Mouse (Mus musculus): Measurements from ENCODE around the gene Gpr19.

The Gpr19 gene

GRCm38 (mm10) chr6:134887008-134887407, 11.4 kb downstream of the Gpr19 start:
- no peak for DNase-seq

GRCm38 (mm10) chr6:134886475-134886874, 11.9 kb downstream of the Gpr19 start:
- DNase-seq = no peak

GRCm38 (mm10) chr6:134885515-134885914, 12.9 kb downstream of the Gpr19 start:
- no peak for DNase-seq

- DNase-seq = no peak
Measured at GRCm38 (mm10) chr6:134883661-134884060, 14.7 kb downstream of the Gpr19 start.

- DNase-seq = no peak
Measured at GRCm38 (mm10) chr6:134880046-134880445, 18.3 kb downstream of the Gpr19 start.

GRCm38 (mm10) chr6:134879556-134879955, 18.8 kb downstream of the Gpr19 start:
- no peak for DNase-seq

- DNase-seq = no peak
Measured at GRCm38 (mm10) chr6:134877892-134878291, 20.5 kb downstream of the Gpr19 start.

- DNase-seq = no peak
Measured at GRCm38 (mm10) chr6:134877276-134877675, 21.1 kb downstream of the Gpr19 start.

GRCm38 (mm10) chr6:134876795-134877194, 21.6 kb downstream of the Gpr19 start:
- no peak for DNase-seq

- DNase-seq = no peak
Measured at GRCm38 (mm10) chr6:134873018-134873417, 25.4 kb downstream of the Gpr19 start.

- DNase-seq = no peak
Measured at GRCm38 (mm10) chr6:134872236-134872635, 26.1 kb downstream of the Gpr19 start.

GRCm38 (mm10) chr6:134870887-134871286, 27.5 kb downstream of the Gpr19 start:
- no peak for DNase-seq

GRCm38 (mm10) chr6:134870209-134870742, 28.1 kb downstream of the Gpr19 start:
- DNase-seq = no peak

- DNase-seq = no peak
Measured at GRCm38 (mm10) chr6:134867325-134867724, 31.1 kb downstream of the Gpr19 start.

GRCm38 (mm10) chr6:134866113-134866512, 32.3 kb downstream of the Gpr19 start:
- DNase-seq = no peak

GRCm38 (mm10) chr6:134863146-134863545, 35.2 kb downstream of the Gpr19 start:
- DNase-seq = peak; percentile 69 to 92

GRCm38 (mm10) chr6:134862671-134863104, 35.7 kb downstream of the Gpr19 start:
- no peak for DNase-seq

GRCm38 (mm10) chr6:134861386-134861785, 37.0 kb downstream of the Gpr19 start:
- DNase-seq = no peak

- DNase-seq = no peak
Measured at GRCm38 (mm10) chr6:134860275-134860674, 38.1 kb downstream of the Gpr19 start.

GRCm38 (mm10) chr6:134859021-134859420, 39.4 kb downstream of the Gpr19 start:
- no peak for DNase-seq

GRCm38 (mm10) chr6:134855926-134856325, 42.5 kb downstream of the Gpr19 start:
- DNase-seq = no peak

- DNase-seq = no peak
Measured at GRCm38 (mm10) chr6:134854782-134855181, 43.6 kb downstream of the Gpr19 start.

- no peak for DNase-seq
Measured at GRCm38 (mm10) chr6:134849985-134850384, 48.4 kb downstream of the Gpr19 start.

- DNase-seq = no peak
Measured at GRCm38 (mm10) chr6:134849461-134849860, 48.9 kb downstream of the Gpr19 start.

GRCm38 (mm10) chr6:134848197-134848890, 50.0 kb downstream of the Gpr19 start:
- peak in 1 of 2 experiments; percentile 32 for DNase-seq
